Mouse (Mus musculus) neural tube, embryonic 11.5 days (tissue): ENCODE data around the gene 1700023F06Rik. TPM values are rescaled to one million over a fixed set of nuclear protein-coding genes. Genes with fewer than 3 reads are reported as not detected.

Source experiments
- ATAC-seq: fragments of 200-750 bp; cut with Nextera tagmentation; 2 replicates; pipeline ENCODE4 v1.8.0; 2017; ENCODE audit warnings: moderate number of reproducible peaks, mild to moderate bottlenecking, moderate TSS enrichment, moderate library complexity; ENCODE audit not compliant: insufficient read depth, low FRiP score, low TSS enrichment
- DNase-seq: peaks from one replicate; pipeline ENCODE4 v3.0.0-alpha.2; 2015; ENCODE audit warnings: low spot score
- H3K27ac ChIP-seq: fragments of 300-500 bp; sonication (generic); 2 replicates; pipeline ENCODE4 v1.5.1; 2014; ENCODE audit warnings: low read depth, mild to moderate bottlenecking, low read length
- H3K27me3 ChIP-seq: fragments of 300-500 bp; sonication (generic); 2 replicates; pipeline ENCODE4 v1.6.1; 2014; ENCODE audit warnings: mild to moderate bottlenecking, low read length, mixed read lengths; ENCODE audit not compliant: control insufficient read depth, insufficient read depth
- H3K36me3 ChIP-seq: fragments of 300-500 bp; sonication (generic); 2 replicates; pipeline ENCODE4 v1.6.1; 2014; ENCODE audit warnings: mild to moderate bottlenecking, low read length, moderate library complexity, mixed read lengths; ENCODE audit not compliant: control insufficient read depth, insufficient read depth
- H3K4me1 ChIP-seq: fragments of 300-500 bp; sonication (generic); 2 replicates; pipeline ENCODE4 v1.6.1; 2014; ENCODE audit warnings: low read length, mixed read lengths; ENCODE audit not compliant: control insufficient read depth, insufficient read depth
- H3K4me2 ChIP-seq: fragments of 300-500 bp; sonication (generic); 2 replicates; pipeline ENCODE4 v1.6.1; 2014; ENCODE audit warnings: low read depth, mild to moderate bottlenecking, moderate library complexity
- H3K4me3 ChIP-seq: fragments of 300-500 bp; sonication (generic); 2 replicates; pipeline ENCODE4 v1.5.1; 2014; ENCODE audit warnings: low read depth, low read length
- H3K9ac ChIP-seq: fragments of 300-500 bp; sonication (generic); 2 replicates; pipeline ENCODE4 v1.6.1; 2014; ENCODE audit warnings: mild to moderate bottlenecking, low read length
- H3K9me3 ChIP-seq: fragments of 300-500 bp; sonication (generic); 2 replicates; pipeline ENCODE4 v1.6.1; 2016; ENCODE audit warnings: low read length; ENCODE audit not compliant: control insufficient read depth
- WGBS: fragments of 180-500 bp; shearing (Covaris S2); extraction: QIAGEN DNeasy Blood & Tissue Kit; methylation state at CpG from one replicate; pipeline ENCODE4 v1.1.7; 2014; 5-methylcytosine and 5-hydroxymethylcytosine counted together
- polyA plus RNA-seq: library from polyadenylated mRNA; unstranded; fragments of >200 nt; fragmentation: Nextera tagmentation; extraction: Ambion mirVana; gene quantifications from 2 replicates; pipeline ENCODE4 v1.2.1, GENCODE M21; 2014

1700023F06Rik gene
- not detected in 2 replicates for polyA plus RNA-seq

- no peaks in the 10 kb centered on the region for H3K36me3 ChIP-seq
- WGBS, result 90% methylated on average over 3 of the region's 3 CpGs
- H3K27me3 ChIP-seq, result no peaks in the 10 kb centered on the region
- no peaks in the 10 kb centered on the region for H3K4me1 ChIP-seq
- no peak within 1 kb of the TSS for H3K27ac ChIP-seq
- no peak within 1 kb of the TSS for H3K4me2 ChIP-seq
- no peak within 1 kb of the TSS for H3K4me3 ChIP-seq
- ATAC-seq, result no peak
- H3K9ac ChIP-seq, result no peak within 1 kb of the TSS
- H3K9me3 ChIP-seq, result no peaks in the 10 kb centered on the region
- DNase-seq, result no peak
Measured at GRCm38 (mm10) chr11:103208458-103208857, at the start of gene 1700023F06Rik. Gene 1700023F06Rik, minus strand, starts transcription at chr11:103208558.

GRCm38 (mm10) chr11:103257938-103258481 is 49.7 kb upstream of the 1700023F06Rik start:
- Histone ChIP-seq H3K27ac (no peak overlapping the region), H3K9me3 (no peaks in the 10 kb centered on the region), H3K4me3 (no peak overlapping the region), H3K27me3 (no peaks in the 10 kb centered on the region), H3K4me2 (no peak overlapping the region), H3K36me3 (no peaks in the 10 kb centered on the region), H3K4me1 (peaks cover 3% of the 10 kb centered on the region; the same call in 1 of the 2 replicates), H3K9ac (no peak overlapping the region)
- DNase-seq (no peak), ATAC-seq (no peak)
- WGBS, result 90% methylated on average over 4 of the region's 4 CpGs

- Histone ChIP-seq H3K4me1 (no peaks in the 10 kb centered on the region), H3K4me2 (no peak overlapping the region), H3K9ac (no peak overlapping the region), H3K36me3 (no peaks in the 10 kb centered on the region), H3K27ac (no peak overlapping the region), H3K9me3 (no peaks in the 10 kb centered on the region), H3K4me3 (no peak overlapping the region), H3K27me3 (no peaks in the 10 kb centered on the region)
- no peak for DNase-seq
- 81% methylated on average over 5 of the region's 5 CpGs for WGBS
- ATAC-seq, result no peak
Measured at GRCm38 (mm10) chr11:103253605-103254004, 45.2 kb upstream of the 1700023F06Rik start.

GRCm38 (mm10) chr11:103252380-103252779 is 44.0 kb upstream of the 1700023F06Rik start:
- no peaks in the 10 kb centered on the region for H3K27me3 ChIP-seq
- 0 out of 2 replicates have a peak, but pooled peaks cover 3% of the 10 kb centered on the region for H3K4me1 ChIP-seq
- no peak overlapping the region for H3K4me3 ChIP-seq
- DNase-seq (no peak), ATAC-seq (no peak)
- no peaks in the 10 kb centered on the region for H3K36me3 ChIP-seq
- no peaks in the 10 kb centered on the region for H3K9me3 ChIP-seq
- no peak overlapping the region for H3K4me2 ChIP-seq
- 90% methylated on average over 5 of the region's 5 CpGs for WGBS
- no peak overlapping the region for H3K9ac ChIP-seq
- H3K27ac ChIP-seq, result no peak overlapping the region

GRCm38 (mm10) chr11:103250324-103250723 is 42.0 kb upstream of the 1700023F06Rik start:
- H3K9ac ChIP-seq, result no peak overlapping the region
- no peak for ATAC-seq
- 0 out of 2 replicates have a peak, but pooled peaks cover 3% of the 10 kb centered on the region for H3K4me1 ChIP-seq
- no peak for DNase-seq
- H3K27ac ChIP-seq, result no peak overlapping the region
- no peak overlapping the region for H3K4me3 ChIP-seq
- no peaks in the 10 kb centered on the region for H3K27me3 ChIP-seq
- H3K9me3 ChIP-seq, result no peaks in the 10 kb centered on the region
- no peaks in the 10 kb centered on the region for H3K36me3 ChIP-seq
- no peak overlapping the region for H3K4me2 ChIP-seq
- WGBS, result 94% methylated on average over 3 of the region's 3 CpGs

GRCm38 (mm10) chr11:103249509-103249908 is 41.2 kb upstream of the 1700023F06Rik start:
- H3K9ac ChIP-seq, result no peak overlapping the region
- no peak overlapping the region for H3K4me2 ChIP-seq
- no peak overlapping the region for H3K27ac ChIP-seq
- H3K36me3 ChIP-seq, result no peaks in the 10 kb centered on the region
- no peaks in the 10 kb centered on the region for H3K9me3 ChIP-seq
- 77% methylated on average over 6 of the region's 6 CpGs for WGBS
- 0 out of 2 replicates have a peak, but pooled peaks cover 3% of the 10 kb centered on the region for H3K4me1 ChIP-seq
- H3K27me3 ChIP-seq, result no peaks in the 10 kb centered on the region
- DNase-seq (no peak), ATAC-seq (no peak)
- no peak overlapping the region for H3K4me3 ChIP-seq

GRCm38 (mm10) chr11:103248837-103249236 is 40.5 kb upstream of the 1700023F06Rik start:
- WGBS, result 78% methylated on average over 5 of the region's 5 CpGs
- ATAC-seq, result no peak
- no peak overlapping the region for H3K4me3 ChIP-seq
- no peak overlapping the region for H3K27ac ChIP-seq
- no peak overlapping the region for H3K9ac ChIP-seq
- DNase-seq, result no peak
- H3K4me1 ChIP-seq, result 0 out of 2 replicates have a peak, but pooled peaks cover 3% of the 10 kb centered on the region
- no peaks in the 10 kb centered on the region for H3K9me3 ChIP-seq
- H3K4me2 ChIP-seq, result no peak overlapping the region
- H3K27me3 ChIP-seq, result no peaks in the 10 kb centered on the region
- H3K36me3 ChIP-seq, result no peaks in the 10 kb centered on the region

GRCm38 (mm10) chr11:103247504-103248177 is 39.3 kb upstream of the 1700023F06Rik start:
- Histone ChIP-seq H3K4me3 (no peak overlapping the region), H3K36me3 (no peaks in the 10 kb centered on the region), H3K9me3 (no peaks in the 10 kb centered on the region), H3K4me2 (no peak overlapping the region), H3K4me1 (0 out of 2 replicates have a peak, but pooled peaks cover 3% of the 10 kb centered on the region), H3K9ac (no peak overlapping the region), H3K27ac (no peak overlapping the region), H3K27me3 (no peaks in the 10 kb centered on the region)
- DNase-seq (no peak), ATAC-seq (no peak)
- 85% methylated on average over 11 of the region's 11 CpGs for WGBS
